ENCODE assay signal across 16 mouse cellular contexts in the genomic region with DNA sequence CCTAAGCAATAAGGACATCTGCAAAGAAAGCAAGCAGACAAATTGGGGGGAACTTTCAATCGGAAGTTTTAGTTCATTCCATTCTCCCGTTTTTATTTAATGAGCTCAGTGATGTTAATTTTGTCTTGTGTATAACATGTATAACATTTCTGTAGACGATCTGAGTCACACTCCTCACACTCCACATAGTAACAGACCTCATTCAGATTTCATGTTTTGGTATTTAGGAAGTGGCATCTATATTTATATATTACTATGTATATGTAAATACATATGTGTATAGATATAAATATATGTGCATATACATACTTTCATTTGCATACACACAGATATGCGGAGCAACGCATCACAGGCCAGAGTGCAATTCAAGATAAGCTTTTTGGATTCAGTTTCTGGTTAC.
DNase-seq lines count a peak whose midpoint lies in the region; ATAC-seq lines count a peak whose summit lies in the region.
"Had no signal": no experiment of that assay in that cellular context is flagged by ENCODE, and none has a peak within 500 bp of the region (broad histone marks: within the 10 kb centered on the region; RNA-seq: fewer than 3 reads in every experiment).

No protein-coding gene starts in this region.

- 76% methylated on average over 5 of the region's 5 CpGs for WGBS in forebrain, embryonic 16.5 days
- 90% methylated on average over 5 of the region's 5 CpGs for WGBS in forebrain, embryonic 12.5 days

- no peak overlapping the region for H3K4me2 ChIP-seq in forebrain, embryonic 16.5 days (ENCODE audit: low read length)
- H3K4me2 ChIP-seq in forebrain, embryonic 12.5 days: no peak overlapping the region
- H3K4me2 ChIP-seq: embryonic facial prominence, embryonic 12.5 days; forebrain, embryonic 13.5 days had no signal

- no peaks in the 10 kb centered on the region for H3K9me3 ChIP-seq in forebrain, embryonic 16.5 days (ENCODE audit: control insufficient read depth, low read length)
- H3K9me3 ChIP-seq in forebrain, embryonic 12.5 days: no peaks in the 10 kb centered on the region
- H3K9me3 ChIP-seq: embryonic facial prominence, embryonic 10.5 days; embryonic facial prominence, embryonic 12.5 days; forebrain, embryonic 13.5 days had no signal

- ATAC-seq in forebrain, embryonic 16.5 days: peak; percentile 31
- no peak for ATAC-seq in forebrain, embryonic 12.5 days (ENCODE audit: low FRiP score)
- peak; percentile 37; the same call in 1 of the 2 replicates for ATAC-seq in megakaryocyte progenitor cell, adult 5-6 weeks (replicated peaks; ENCODE audit: poor library complexity)
- peak; percentile 76 for ATAC-seq in megakaryocyte-erythroid progenitor cell, adult 5-6 weeks (replicated peaks; ENCODE audit: low FRiP score, low TSS enrichment, poor library complexity, severe bottlenecking)
- ATAC-seq: forebrain, embryonic 13.5 days had no signal

- no peaks in the 10 kb centered on the region for H3K36me3 ChIP-seq in forebrain, embryonic 16.5 days (ENCODE audit: control insufficient read depth, insufficient read depth)
- H3K36me3 ChIP-seq in forebrain, embryonic 12.5 days (replicated peaks): no peaks in the 10 kb centered on the region
- H3K36me3 ChIP-seq: embryonic facial prominence, embryonic 10.5 days; embryonic facial prominence, embryonic 12.5 days had no signal

- no peaks in the 10 kb centered on the region for H3K27me3 ChIP-seq in forebrain, embryonic 16.5 days (replicated peaks; ENCODE audit: control insufficient read depth, insufficient read depth, low read length)
- no peaks in the 10 kb centered on the region for H3K27me3 ChIP-seq in forebrain, embryonic 12.5 days
- H3K27me3 ChIP-seq: embryonic facial prominence, embryonic 12.5 days had no signal

- DNase-seq in thymus, postnatal 0 days (ENCODE audit: low spot score): no peak
- DNase-seq: adrenal gland, adult 8-10 months; adrenal gland, postnatal 14 days; adrenal gland, postnatal 36 days; cerebellum, adult 11-12 months; cerebellum, adult 2 months; cerebellum, adult 9-10 months; cerebellum, postnatal 10 days; cerebellum, postnatal 25 days had no signal

- no peak overlapping the region for H3K4me3 ChIP-seq in forebrain, embryonic 16.5 days (replicated peaks; ENCODE audit: low read length)
- no peak overlapping the region for H3K4me3 ChIP-seq in forebrain, embryonic 12.5 days (replicated peaks)
- H3K4me3 ChIP-seq: embryonic facial prominence, embryonic 10.5 days; embryonic facial prominence, embryonic 12.5 days; forebrain, embryonic 13.5 days had no signal

- H3K27ac ChIP-seq in forebrain, embryonic 16.5 days (ENCODE audit: low read length): no peak overlapping the region
- no peak overlapping the region for H3K27ac ChIP-seq in forebrain, embryonic 12.5 days
- H3K27ac ChIP-seq: embryonic facial prominence, embryonic 10.5 days; embryonic facial prominence, embryonic 12.5 days; forebrain, embryonic 13.5 days had no signal

- H3K9ac ChIP-seq in forebrain, embryonic 16.5 days (replicated peaks; ENCODE audit: low read depth, low read length): no peak overlapping the region
- H3K9ac ChIP-seq in forebrain, embryonic 12.5 days: no peak overlapping the region
- H3K9ac ChIP-seq: embryonic facial prominence, embryonic 12.5 days; forebrain, embryonic 13.5 days had no signal

- peaks cover 10% of the 10 kb centered on the region for H3K4me1 ChIP-seq in forebrain, embryonic 16.5 days (replicated peaks; ENCODE audit: control insufficient read depth, insufficient read depth, low read length)
- peaks cover 20% of the 10 kb centered on the region for H3K4me1 ChIP-seq in forebrain, embryonic 12.5 days
- H3K4me1 ChIP-seq: embryonic facial prominence, embryonic 12.5 days had no signal
